Mouse (Mus musculus) urinary bladder, postnatal 10 days (tissue): ENCODE measurements around the gene Eda.
"Not testable (repeated sequence)": the region's sequence is repeated elsewhere in the genome, so short reads cannot be mapped to it uniquely, and the experiment has no call there.

ENCODE experiments used
- DNase-seq: peaks from one replicate; pipeline ENCODE4 v3.0.0; 2022; ENCODE audit warnings: low spot score

Eda gene

DNA sequence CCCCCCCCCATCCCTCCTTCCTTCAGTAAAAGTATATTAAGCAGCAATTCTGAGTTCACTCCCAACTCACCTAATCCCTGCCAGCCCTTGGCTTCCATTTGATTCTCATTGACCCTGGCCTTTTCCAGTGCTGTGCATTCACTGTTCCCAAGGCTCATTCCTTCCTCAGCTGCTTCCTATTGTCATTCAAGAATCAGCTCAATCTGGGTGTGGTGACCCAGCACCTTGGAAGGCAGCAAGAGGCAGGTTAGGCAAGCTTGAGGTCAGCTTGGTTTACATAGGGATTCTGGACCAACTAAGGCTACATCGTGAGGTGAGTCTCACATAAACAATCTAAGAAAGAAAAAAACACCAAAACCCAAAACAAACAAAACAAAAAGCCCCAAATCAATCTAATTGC lies 433.8 kb downstream of the Eda start:
- no peak for DNase-seq

DNA sequence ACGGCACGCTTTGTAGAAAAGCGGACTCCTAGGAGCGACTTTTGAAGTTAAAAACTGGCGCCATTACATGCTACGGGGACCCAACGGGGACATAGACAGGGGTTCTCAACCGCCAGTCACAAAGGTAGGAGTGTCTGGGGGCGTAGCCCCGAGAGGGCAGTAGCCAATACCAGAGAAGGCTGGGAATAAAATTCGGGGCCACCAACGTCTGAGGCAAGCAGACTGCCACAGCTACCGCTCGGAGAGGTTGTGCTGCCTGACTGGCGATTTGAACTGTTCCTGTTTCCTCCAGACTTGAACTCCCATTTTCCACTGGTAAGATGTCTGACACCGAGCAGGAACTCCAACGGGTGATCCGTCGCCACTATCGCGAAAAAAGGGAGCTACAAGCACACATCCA lies 453.3 kb downstream of the Eda start, which contains the start of gene Otud6a:
TSS of gene Otud6a (plus strand) at position 321 of the 400 bp plus-strand sequence.
- no peak for DNase-seq

DNA sequence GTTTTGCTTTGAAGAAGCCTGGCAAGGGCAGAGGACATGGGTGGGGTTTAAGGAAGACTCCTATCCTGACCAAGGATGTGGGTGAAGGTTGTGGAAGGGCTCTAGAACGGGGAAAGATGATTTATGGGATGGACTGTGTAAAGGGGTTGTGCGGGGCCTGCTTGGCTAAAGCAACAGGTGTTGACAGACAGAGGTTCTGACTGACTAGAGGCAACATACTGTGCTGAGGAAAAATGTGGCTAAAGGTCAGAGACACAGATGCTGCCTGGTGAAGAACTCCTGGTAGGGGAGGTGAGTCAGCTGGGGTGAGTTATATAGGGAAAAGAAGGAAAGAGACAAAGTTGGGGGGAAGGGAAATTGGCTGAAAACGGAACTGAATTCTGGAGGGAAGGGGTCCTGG lies 456.9 kb downstream of the Eda start:
- no peak for DNase-seq

- DNase-seq, result not testable (repeated sequence)
Observed at GRCm38 (mm10) chrX:100442617-100443016, 467.2 kb downstream of the Eda start, which contains the start of gene Awat2. Gene Awat2 (minus strand): TSS chrX:100442717.

- DNase-seq, result no peak
Observed at GRCm38 (mm10) chrX:100443532-100443931, 468.1 kb downstream of the Eda start.
